Mouse (Mus musculus): ENCODE data around the gene Ccdc191.

DNA sequence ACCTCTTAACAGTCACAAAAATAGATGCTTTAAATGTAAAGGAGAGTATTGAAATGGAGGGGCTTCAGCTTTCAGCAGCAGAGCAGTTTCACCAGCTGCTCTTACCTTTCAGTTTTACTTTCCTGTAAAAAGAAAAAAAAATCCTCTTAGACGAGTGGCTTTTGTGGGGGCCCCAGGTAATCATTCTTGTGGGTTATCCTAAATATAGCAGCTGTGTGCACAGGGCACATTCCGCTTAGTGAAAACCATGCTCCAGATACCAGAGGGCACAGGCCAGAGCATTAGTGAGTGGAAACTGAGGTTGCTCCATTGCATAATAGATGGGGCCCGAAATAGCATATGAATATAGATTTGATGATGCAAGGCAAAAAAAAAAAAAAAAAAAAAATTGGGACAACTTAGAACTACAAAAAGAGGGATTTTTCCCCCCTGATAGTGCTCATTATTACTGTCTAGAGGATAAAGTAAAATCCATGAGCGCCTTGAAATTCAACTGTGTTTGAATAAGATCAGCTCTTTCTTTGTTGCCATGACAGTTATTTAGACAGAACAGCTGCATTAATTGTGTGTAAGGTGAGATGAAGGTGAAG, 1.2 kb downstream of the Ccdc191 start:
- TF ChIP-seq CTCF (IDR thresholded peaks at IDR 0.05; ENCODE audit: control insufficient read depth, insufficient read depth, insufficient replicate concordance, low read depth, low read length), result no peak
- TF ChIP-seq POLR2A (IDR thresholded peaks at IDR 0.05; ENCODE audit: control insufficient read depth, low read depth, low read length), result no peak

Data from testis, adult 2 months (tissue).